ENCODE assay signal across 8 mouse cellular contexts in genomic region chr5:117037261-117037660, GRCm38 (mm10).
DNase-seq lines count a peak whose midpoint lies in the region.

No protein-coding gene starts in this region.

- peak; percentile 7 for DNase-seq in adrenal gland, postnatal 25 days
- no peak for DNase-seq in adrenal gland, adult 2 months
- peak; percentile 46 for DNase-seq in layer of hippocampus, adult 11-12 months (ENCODE audit: low spot score)
- no peak for DNase-seq in layer of hippocampus, adult 9-11 months
- DNase-seq in brain, adult 2 months (ENCODE audit: low read depth, low spot score): peak; percentile 75
- peak; percentile 36 for DNase-seq in heart, postnatal 4 days
- peak; percentile 38 for DNase-seq in mesoderm, embryonic 11.5 days (ENCODE audit: low read depth, low spot score)
- no peak for DNase-seq in spleen, postnatal 36 days (ENCODE audit: low spot score in 2 of 2)

Comparison
In these comparisons a context has a peak if more than half of its experiments do, and no peak if none do; other contexts are left out.
1. DNase-seq: peak in adrenal gland, postnatal 25 days (single experiment), layer of hippocampus, adult 11-12 months (single experiment), brain, adult 2 months (single experiment), heart, postnatal 4 days (single experiment) and mesoderm, embryonic 11.5 days (single experiment); none in adrenal gland, adult 2 months (single experiment), layer of hippocampus, adult 9-11 months (single experiment) and spleen, postnatal 36 days (0 of 2).